Mouse (Mus musculus): Measurements from ENCODE around the gene Msantd1. TPM values are rescaled to one million over a fixed set of nuclear protein-coding genes. Genes with fewer than 3 reads are reported as not detected.
"Not testable (repeated sequence)": the region's sequence is repeated elsewhere in the genome, so short reads cannot be mapped to it uniquely, and the experiment has no call there.

The Msantd1 gene
- polyA plus RNA-seq (2014; fragmentation: Nextera tagmentation; extraction: Ambion mirVana), result 0.48 and 0.95 TPM in 2 replicates

DNA sequence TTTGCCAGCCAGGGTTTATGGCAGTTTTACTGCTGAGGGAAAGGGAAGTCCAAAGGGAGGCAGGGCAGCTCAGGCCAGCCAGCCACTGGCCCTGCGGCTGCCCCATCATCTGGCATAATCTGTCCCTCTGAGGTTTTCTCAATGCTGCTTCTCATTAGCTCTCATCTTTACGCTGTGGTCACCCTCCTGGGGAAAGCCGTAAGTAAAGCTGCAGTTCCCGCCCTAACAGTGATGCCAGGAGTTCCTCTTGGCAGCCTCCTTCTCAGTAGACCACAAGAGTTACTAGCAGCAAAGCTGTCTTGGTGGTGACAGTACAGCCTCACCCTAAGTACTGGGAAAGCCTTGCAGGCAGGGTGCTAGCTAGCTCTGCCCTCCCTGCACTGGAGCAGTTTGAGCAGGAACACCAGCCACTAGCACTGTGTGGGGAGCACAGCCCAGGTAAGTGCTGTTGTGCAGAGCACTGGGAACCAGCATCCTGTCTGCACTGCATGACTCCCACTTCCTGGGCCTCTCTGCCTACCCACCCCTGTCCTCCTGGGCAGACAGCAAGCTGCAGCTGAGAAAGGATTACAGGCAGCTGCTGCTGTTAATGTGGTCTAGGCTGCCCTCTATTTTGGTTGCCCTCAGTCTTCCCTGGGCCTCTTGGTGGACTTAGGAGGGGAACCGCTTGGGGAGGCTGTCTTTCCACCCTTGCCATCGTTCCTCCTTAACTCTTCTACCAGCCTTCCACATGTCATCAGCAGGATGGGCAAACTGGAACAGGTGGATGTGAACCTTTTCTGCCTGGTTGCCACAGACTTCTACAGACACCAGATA lies at the start of gene Msantd1:
Msantd1 (plus strand) TSS at position 103 of the 816 bp plus-strand sequence.
- ATAC-seq (replicated peaks; ENCODE audit: low FRiP score), result no peak
- 0 out of 2 replicates have a peak within 1 kb of the TSS, but pooled peaks have one; percentile 12 for H3K9ac ChIP-seq (ENCODE audit: low read depth, low read length)
- peak within 1 kb of the TSS; percentile 10; the same call in 1 of the 2 replicates for H3K27ac ChIP-seq (ENCODE audit: low read depth, low read length)
- H3K27me3 ChIP-seq (replicated peaks; ENCODE audit: control insufficient read depth, insufficient read depth, low read length), result no peaks in the 10 kb centered on the region
- no peak within 1 kb of the TSS for H3K4me3 ChIP-seq (ENCODE audit: low read depth, low read length)
- H3K9me3 ChIP-seq (ENCODE audit: control insufficient read depth, low read length), result no peaks in the 10 kb centered on the region
- WGBS, result 87% methylated on average over 6 of the region's 6 CpGs
- DNase-seq (ENCODE audit: low spot score), result no peak
- 0 out of 2 replicates have a peak, but pooled peaks cover 8% of the 10 kb centered on the region for H3K4me1 ChIP-seq (replicated peaks; ENCODE audit: control insufficient read depth, insufficient read depth, low read length)
- H3K36me3 ChIP-seq (ENCODE audit: control insufficient read depth, insufficient read depth, low read length), result peaks cover 30% of the 10 kb centered on the region
- no peak within 1 kb of the TSS for H3K4me2 ChIP-seq

DNA sequence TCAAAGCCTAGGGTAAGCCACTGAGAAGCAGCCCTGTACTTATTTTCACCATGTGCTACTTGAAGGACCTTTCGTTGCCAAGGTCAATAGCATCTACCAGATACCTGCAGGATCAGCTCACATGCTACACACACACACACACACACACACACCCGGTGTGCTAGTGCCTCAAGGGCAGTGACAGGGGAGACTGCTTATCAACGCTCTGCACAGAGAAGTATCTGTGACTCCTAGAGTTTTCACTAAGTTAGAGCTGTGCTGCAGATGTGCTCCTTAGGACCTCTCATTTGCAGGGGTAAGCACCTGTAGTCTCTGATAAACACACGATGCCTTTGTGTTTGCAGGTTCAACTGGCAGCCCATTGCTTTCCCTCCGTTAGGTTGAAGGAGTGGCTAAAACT lies 42.4 kb upstream of the Msantd1 start:
- Histone ChIP-seq H3K4me2 (no peak overlapping the region), H3K4me3 (ENCODE audit: low read depth, low read length) (no peak overlapping the region), H3K4me1 (replicated peaks; ENCODE audit: control insufficient read depth, insufficient read depth, low read length) (no peaks in the 10 kb centered on the region), H3K36me3 (ENCODE audit: control insufficient read depth, insufficient read depth, low read length) (peaks cover 16% of the 10 kb centered on the region), H3K27ac (ENCODE audit: low read depth, low read length) (no peak overlapping the region), H3K9me3 (ENCODE audit: control insufficient read depth, low read length) (no peaks in the 10 kb centered on the region), H3K9ac (ENCODE audit: low read depth, low read length) (no peak overlapping the region), H3K27me3 (replicated peaks; ENCODE audit: control insufficient read depth, insufficient read depth, low read length) (no peaks in the 10 kb centered on the region)
- DNase-seq (ENCODE audit: low spot score), result no peak
- peak; percentile 97 for ATAC-seq (replicated peaks; ENCODE audit: low FRiP score)
- WGBS, result 73% methylated on average over 5 of the region's 5 CpGs

GRCm38 (mm10) chr5:34880307-34880706 lies 27.5 kb upstream of the Msantd1 start:
- not testable (repeated sequence) for H3K4me1 ChIP-seq (replicated peaks; ENCODE audit: control insufficient read depth, insufficient read depth, low read length); H3K9ac ChIP-seq (ENCODE audit: low read depth, low read length); DNase-seq (ENCODE audit: low spot score); H3K9me3 ChIP-seq (ENCODE audit: control insufficient read depth, low read length); H3K4me2 ChIP-seq; H3K4me3 ChIP-seq (ENCODE audit: low read depth, low read length); H3K27me3 ChIP-seq (replicated peaks; ENCODE audit: control insufficient read depth, insufficient read depth, low read length)
- WGBS, result 81% methylated on average over 3 of the region's 3 CpGs
- peaks cover 27% of the 10 kb centered on the region for H3K36me3 ChIP-seq (ENCODE audit: control insufficient read depth, insufficient read depth, low read length)
- peak overlapping the region; percentile 44; the same call in 1 of the 2 replicates for H3K27ac ChIP-seq (ENCODE audit: low read depth, low read length)
- ATAC-seq (replicated peaks; ENCODE audit: low FRiP score), result peak; percentile 34; the same call in 1 of the 2 replicates

- DNase-seq (ENCODE audit: low spot score), result peak; percentile 43
These were observed 26.8 kb upstream of the Msantd1 start for GRCm38 (mm10) chr5:34881023-34881422.

DNA sequence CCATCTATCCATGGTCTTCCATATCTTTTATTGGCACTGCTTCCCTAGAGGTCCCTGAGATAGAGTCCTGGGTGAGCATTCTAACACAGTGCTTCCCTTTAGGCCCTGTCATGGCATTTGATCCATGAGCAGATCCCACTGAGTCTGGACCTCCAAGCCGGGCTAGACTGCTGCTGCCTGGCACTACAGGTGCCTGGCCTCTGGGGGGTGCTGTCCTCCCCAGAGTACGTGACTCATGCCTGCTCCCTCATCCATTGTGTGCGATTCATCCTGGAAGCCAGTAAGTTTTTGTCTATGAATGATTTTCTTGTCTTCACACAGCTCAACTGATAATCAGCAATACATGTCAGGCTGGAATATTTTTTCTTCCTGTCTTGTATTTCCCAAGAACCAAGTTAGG lies 22.6 kb upstream of the Msantd1 start:
- no peak for DNase-seq (ENCODE audit: low spot score)
- Histone ChIP-seq H3K36me3 (ENCODE audit: control insufficient read depth, insufficient read depth, low read length) (peaks cover 28% of the 10 kb centered on the region), H3K27ac (ENCODE audit: low read depth, low read length) (no peak overlapping the region)

More at GRCm38 (mm10) chr5:34881023-34881422, 26.8 kb upstream of the Msantd1 start:
- H3K36me3 ChIP-seq (ENCODE audit: control insufficient read depth, insufficient read depth, low read length), result peaks cover 26% of the 10 kb centered on the region
- H3K9ac ChIP-seq (ENCODE audit: low read depth, low read length), result peak overlapping the region; percentile 52; the same call in 1 of the 2 replicates
- ATAC-seq (replicated peaks; ENCODE audit: low FRiP score), result peak; percentile 100
- H3K27ac ChIP-seq (ENCODE audit: low read depth, low read length), result peak overlapping the region; percentile 91
- peaks cover 3% of the 10 kb centered on the region; the same call in 1 of the 2 replicates for H3K4me1 ChIP-seq (replicated peaks; ENCODE audit: control insufficient read depth, insufficient read depth, low read length)
- 40% methylated on average over 3 of the region's 3 CpGs for WGBS
- H3K9me3 ChIP-seq (ENCODE audit: control insufficient read depth, low read length), result no peaks in the 10 kb centered on the region
- H3K4me3 ChIP-seq (ENCODE audit: low read depth, low read length), result no peak overlapping the region
- H3K4me2 ChIP-seq, result peak overlapping the region; percentile 13
- H3K27me3 ChIP-seq (replicated peaks; ENCODE audit: control insufficient read depth, insufficient read depth, low read length), result no peaks in the 10 kb centered on the region

GRCm38 (mm10) chr5:34889252-34889651 lies 18.6 kb upstream of the Msantd1 start:
- Histone ChIP-seq H3K4me2 (no peak overlapping the region), H3K36me3 (ENCODE audit: control insufficient read depth, insufficient read depth, low read length) (peaks cover 29% of the 10 kb centered on the region), H3K4me3 (ENCODE audit: low read depth, low read length) (no peak overlapping the region), H3K9me3 (ENCODE audit: control insufficient read depth, low read length) (no peaks in the 10 kb centered on the region), H3K4me1 (replicated peaks; ENCODE audit: control insufficient read depth, insufficient read depth, low read length) (no peaks in the 10 kb centered on the region), H3K27me3 (replicated peaks; ENCODE audit: control insufficient read depth, insufficient read depth, low read length) (no peaks in the 10 kb centered on the region), H3K9ac (ENCODE audit: low read depth, low read length) (no peak overlapping the region), H3K27ac (ENCODE audit: low read depth, low read length) (no peak overlapping the region; the same call in 1 of the 2 replicates)
- no peak for DNase-seq (ENCODE audit: low spot score)
- 76% methylated on average over 4 of the region's 4 CpGs for WGBS
- no peak for ATAC-seq (replicated peaks; ENCODE audit: low FRiP score)

More for the DNA sequence above, 22.6 kb upstream of the Msantd1 start:
- H3K9ac ChIP-seq (ENCODE audit: low read depth, low read length), result no peak overlapping the region
- peaks cover 3% of the 10 kb centered on the region; the same call in 1 of the 2 replicates for H3K4me1 ChIP-seq (replicated peaks; ENCODE audit: control insufficient read depth, insufficient read depth, low read length)
- H3K4me3 ChIP-seq (ENCODE audit: low read depth, low read length), result no peak overlapping the region
- H3K27me3 ChIP-seq (replicated peaks; ENCODE audit: control insufficient read depth, insufficient read depth, low read length), result no peaks in the 10 kb centered on the region
- no peaks in the 10 kb centered on the region for H3K9me3 ChIP-seq (ENCODE audit: control insufficient read depth, low read length)
- H3K4me2 ChIP-seq, result no peak overlapping the region
- ATAC-seq (replicated peaks; ENCODE audit: low FRiP score), result no peak
- WGBS, result 84% methylated on average over 3 of the region's 3 CpGs

DNA sequence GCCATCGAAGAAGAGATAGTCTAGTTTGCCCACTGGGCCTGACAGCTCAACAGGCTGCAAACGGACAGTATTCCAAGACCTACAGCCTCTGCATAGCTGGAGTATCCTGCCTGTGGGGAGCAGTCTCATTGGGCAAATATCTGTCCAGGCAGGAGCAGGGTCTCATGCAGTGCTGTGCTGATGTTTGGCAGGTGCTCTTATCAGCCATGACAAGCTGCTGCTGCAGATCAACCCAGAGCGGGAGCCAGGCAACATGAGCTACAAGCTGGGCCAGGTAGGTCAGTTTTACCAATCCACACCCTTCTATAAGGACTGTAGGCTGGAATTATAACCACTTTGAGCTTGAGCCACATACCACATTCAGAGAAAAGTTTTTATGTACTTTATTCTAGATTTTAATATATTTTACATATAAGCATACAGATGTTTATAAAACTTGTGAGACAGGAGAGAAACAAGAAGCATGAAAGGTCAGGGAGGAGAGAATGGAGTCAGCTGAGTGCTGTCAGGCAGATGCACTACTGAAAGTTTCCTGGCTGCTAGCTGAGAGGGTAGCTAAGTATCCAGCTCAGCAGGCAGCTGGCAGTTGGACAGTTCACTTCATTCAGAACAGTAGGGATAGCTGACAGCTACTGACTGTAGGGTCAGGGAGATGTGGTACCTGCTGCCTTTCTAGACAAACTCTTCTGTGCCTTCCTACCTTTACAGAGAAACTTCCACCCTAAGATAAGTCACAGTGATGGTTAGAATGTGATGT lies 10.9 kb upstream of the Msantd1 start:
- H3K36me3 ChIP-seq (ENCODE audit: control insufficient read depth, insufficient read depth, low read length), result peaks cover 38% of the 10 kb centered on the region; the same call in 1 of the 2 replicates
- H3K9me3 ChIP-seq (ENCODE audit: control insufficient read depth, low read length), result no peaks in the 10 kb centered on the region
- peaks cover 6% of the 10 kb centered on the region for H3K4me1 ChIP-seq (replicated peaks; ENCODE audit: control insufficient read depth, insufficient read depth, low read length)
- no peak overlapping the region for H3K4me3 ChIP-seq (ENCODE audit: low read depth, low read length)
- H3K27ac ChIP-seq (ENCODE audit: low read depth, low read length), result peak overlapping the region; percentile 28; the same call in 1 of the 2 replicates
- DNase-seq (ENCODE audit: low spot score), result no peak
- WGBS, result 68% methylated on average over 3 of the region's 3 CpGs
- H3K4me2 ChIP-seq, result no peak overlapping the region
- ATAC-seq (replicated peaks; ENCODE audit: low FRiP score), result peak; percentile 97
- H3K9ac ChIP-seq (ENCODE audit: low read depth, low read length), result no peak overlapping the region
- H3K27me3 ChIP-seq (replicated peaks; ENCODE audit: control insufficient read depth, insufficient read depth, low read length), result no peaks in the 10 kb centered on the region

DNA sequence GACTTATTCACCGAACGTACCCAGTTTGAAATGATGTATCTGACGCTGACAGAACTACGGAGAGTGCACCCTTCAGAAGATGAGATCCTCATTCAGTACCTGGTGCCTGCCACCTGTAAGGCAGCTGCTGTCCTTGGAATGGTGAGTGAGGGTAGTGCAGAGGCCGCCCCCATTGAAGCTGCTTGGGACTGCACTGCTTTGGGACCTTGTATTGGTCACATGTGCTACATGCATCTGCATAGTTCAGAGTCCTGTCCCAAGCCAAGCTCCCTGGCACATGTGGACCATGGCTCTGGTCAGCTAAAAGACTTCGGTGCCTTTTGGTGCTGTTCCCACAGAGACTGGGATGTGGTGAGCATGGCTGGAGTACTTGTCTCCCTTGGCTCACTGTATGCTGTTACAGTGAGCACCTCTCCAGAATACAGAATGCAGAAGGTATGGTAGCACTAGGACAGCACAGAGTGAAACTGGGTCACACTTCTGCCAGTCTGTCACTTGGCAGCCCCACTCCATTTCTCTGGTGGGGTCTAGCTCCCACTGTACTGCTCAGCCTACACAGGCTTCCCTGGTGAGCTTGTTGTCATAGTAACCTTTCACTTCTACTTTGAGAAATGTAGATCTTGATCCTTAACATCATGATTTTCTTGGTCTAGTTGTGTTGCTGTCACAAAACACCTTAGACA lies 7.9 kb upstream of the Msantd1 start:
- 95% methylated on average over 6 of the region's 6 CpGs for WGBS
- DNase-seq (ENCODE audit: low spot score), result no peak
- peaks cover 6% of the 10 kb centered on the region for H3K4me1 ChIP-seq (replicated peaks; ENCODE audit: control insufficient read depth, insufficient read depth, low read length)
- no peak overlapping the region for H3K4me3 ChIP-seq (ENCODE audit: low read depth, low read length)
- H3K9ac ChIP-seq (ENCODE audit: low read depth, low read length), result no peak overlapping the region
- H3K9me3 ChIP-seq (ENCODE audit: control insufficient read depth, low read length), result no peaks in the 10 kb centered on the region
- no peak for ATAC-seq (replicated peaks; ENCODE audit: low FRiP score)
- no peak overlapping the region for H3K4me2 ChIP-seq
- H3K27me3 ChIP-seq (replicated peaks; ENCODE audit: control insufficient read depth, insufficient read depth, low read length), result no peaks in the 10 kb centered on the region
- H3K36me3 ChIP-seq (ENCODE audit: control insufficient read depth, insufficient read depth, low read length), result peaks cover 43% of the 10 kb centered on the region
- H3K27ac ChIP-seq (ENCODE audit: low read depth, low read length), result no peak overlapping the region

All from liver, embryonic 11.5 days (tissue).